Mouse (Mus musculus): ENCODE measurements around the gene Lgals8. TPM values are rescaled to one million over a fixed set of nuclear protein-coding genes. Genes with fewer than 3 reads are reported as not detected.

Gene Lgals8
- polyA plus RNA-seq, 1 experiment from 2014 or later = 20.8 TPM

GRCm38 (mm10) chr13:12394609-12395505 is 69.9 kb downstream of the Lgals8 start, which contains the start of gene Heatr1:
TSS of gene Heatr1 (plus strand) at chr13:12395027.
- H3K4me3 ChIP-seq (ENCODE audit: low read depth, low read length) = peak within 1 kb of the TSS; percentile 93
- TF ChIP-seq CTCF (IDR thresholded peaks at IDR 0.05; ENCODE audit: low read depth) = no peak
- peak; percentile 99 for DNase-seq
- WGBS = under 1% methylated on average over 43 of the region's 43 CpGs
- H3K9me3 ChIP-seq (ENCODE audit: low read depth, low read length) = no peaks in the 10 kb centered on the region
- peak within 1 kb of the TSS; percentile 93 for H3K4me2 ChIP-seq
- ATAC-seq (ENCODE audit: insufficient read depth) = peak; percentile 95
- H3K36me3 ChIP-seq (ENCODE audit: insufficient read depth) = peaks cover 16% of the 10 kb centered on the region; the same call in 1 of the 2 replicates
- 0 out of 2 replicates have a peak, but pooled peaks cover 3% of the 10 kb centered on the region for H3K27me3 ChIP-seq (ENCODE audit: insufficient read depth, low read length)
- H3K9ac ChIP-seq = peak within 1 kb of the TSS; percentile 63
- H3K4me1 ChIP-seq (ENCODE audit: insufficient read depth) = 0 out of 2 replicates have a peak, but pooled peaks cover 5% of the 10 kb centered on the region
- peak within 1 kb of the TSS; percentile 36; the same call in 1 of the 2 replicates for H3K27ac ChIP-seq (ENCODE audit: low read depth)

Other genes with a start within 250 kb of the Lgals8 start
- gene Mtr, start 206.8 kb downstream of the Lgals8 start, polyA plus RNA-seq (2014; fragmentation: Nextera tagmentation; extraction: Ambion mirVana) = 21.3 and 21.9 TPM in 2 replicates
- 0.57 and 10.2 TPM in 2 replicates for gene Actn2, start 124.2 kb downstream of the Lgals8 start, polyA plus RNA-seq (2014; fragmentation: Nextera tagmentation; extraction: Ambion mirVana)
- 31.3 and 36.2 TPM in 2 replicates for gene Heatr1, start 69.9 kb downstream of the Lgals8 start, polyA plus RNA-seq (2014; fragmentation: Nextera tagmentation; extraction: Ambion mirVana)
- 1.2 and 1.9 TPM in 2 replicates for gene Edaradd, start 55.5 kb upstream of the Lgals8 start, polyA plus RNA-seq (2014; fragmentation: Nextera tagmentation; extraction: Ambion mirVana)
- 8.1 and 8.8 TPM in 2 replicates for gene Ero1lb, start 100.9 kb upstream of the Lgals8 start, polyA plus RNA-seq (2014; fragmentation: Nextera tagmentation; extraction: Ambion mirVana)